Mouse (Mus musculus) ES-Bruce4 (cell line): ENCODE measurements around the gene Rab40c. TPM values are rescaled to one million over a fixed set of nuclear protein-coding genes. Genes with fewer than 3 reads are reported as not detected.
A peak's percentile ranks its signal among the peaks of the same experiment; 100 is the strongest.

Experiments used
- H3K27ac ChIP-seq: 2 replicates; pipeline ENCODE4 v1.5.1; 2012; ENCODE audit warnings: low read length, inconsistent platforms; ENCODE audit not compliant: insufficient read depth
- H3K27me3 ChIP-seq: 2 replicates; pipeline ENCODE4 v1.6.1; 2012; ENCODE audit warnings: mild to moderate bottlenecking, low read length, inconsistent platforms; ENCODE audit not compliant: control insufficient read depth, poor library complexity, insufficient read depth, severe bottlenecking
- H3K36me3 ChIP-seq: 2 replicates; pipeline ENCODE4 v1.6.1; 2012; ENCODE audit warnings: inconsistent platforms, mild to moderate bottlenecking, low read length, moderate library complexity; ENCODE audit not compliant: control insufficient read depth, poor library complexity, insufficient read depth, severe bottlenecking
- H3K4me1 ChIP-seq: one replicate; pipeline ENCODE4 v1.8.1; 2011; ENCODE audit warnings: low read length; ENCODE audit not compliant: control insufficient read depth, insufficient read depth
- H3K4me3 ChIP-seq: 2 replicates; pipeline ENCODE4 v1.5.1; 2011; ENCODE audit warnings: low read depth, mild to moderate bottlenecking, low read length
- H3K9ac ChIP-seq: 2 replicates; pipeline ENCODE4 v1.6.1; 2012; ENCODE audit warnings: low read depth, mild to moderate bottlenecking, inconsistent platforms; ENCODE audit not compliant: poor library complexity, severe bottlenecking
- H3K9me3 ChIP-seq: replicated peaks from 2 replicates; pipeline ENCODE4 v1.6.1; 2012; ENCODE audit warnings: mild to moderate bottlenecking, low read length, inconsistent platforms; ENCODE audit not compliant: control insufficient read depth, poor library complexity, insufficient read depth, severe bottlenecking
- CTCF ChIP-seq: IDR thresholded peaks from one replicate; pipeline ENCODE4 v1.8.1; 2011; ENCODE audit warnings: low read depth, low read length
- EP300 ChIP-seq: IDR thresholded peaks from 2 replicates; pipeline ENCODE4 v1.6.1; 2011; ENCODE audit warnings: low read depth, low read length; ENCODE audit not compliant: insufficient read depth
- POLR2A ChIP-seq: IDR thresholded peaks from one replicate; pipeline ENCODE4 v1.8.1; 2011; ENCODE audit warnings: low read length; ENCODE audit not compliant: insufficient read depth
- polyA plus RNA-seq: library from polyadenylated mRNA; stranded (reverse); fragments of >200 nt; gene quantifications from 2 replicates; pipeline ENCODE4 v1.2.4, GENCODE M21; 2011; ENCODE audit warnings: low read depth; ENCODE audit not compliant: missing spikeins, insufficient read depth, insufficient read length

The Rab40c gene
- polyA plus RNA-seq, 1 experiment: 22.7 TPM

GRCm38 (mm10) chr17:25922120-25922519 lies 2.6 kb upstream of the Rab40c start:
- Histone ChIP-seq H3K4me3 (no peak overlapping the region), H3K27me3 (no peaks in the 10 kb centered on the region), H3K36me3 (no peaks in the 10 kb centered on the region; the same call in 1 of the 2 replicates), H3K9me3 (no peaks in the 10 kb centered on the region), H3K4me1 (no peaks in the 10 kb centered on the region), H3K27ac (no peak overlapping the region), H3K9ac (no peak overlapping the region)
- TF ChIP-seq CTCF (no peak), EP300 (no peak), POLR2A (no peak)

GRCm38 (mm10) chr17:25919786-25920642 lies 487 bp upstream of the Rab40c start:
- Histone ChIP-seq H3K36me3 (no peaks in the 10 kb centered on the region), H3K27me3 (no peaks in the 10 kb centered on the region), H3K4me3 (peak overlapping the region; percentile 74), H3K27ac (peak overlapping the region; percentile 39), H3K9me3 (no peaks in the 10 kb centered on the region), H3K9ac (peak overlapping the region; percentile 73), H3K4me1 (no peaks in the 10 kb centered on the region)
- TF ChIP-seq CTCF (no peak), EP300 (no peak), POLR2A (peak; percentile 79)

- Histone ChIP-seq H3K9ac (peak overlapping the region; percentile 73), H3K36me3 (no peaks in the 10 kb centered on the region), H3K9me3 (no peaks in the 10 kb centered on the region), H3K27ac (no peak overlapping the region), H3K4me1 (no peaks in the 10 kb centered on the region), H3K27me3 (no peaks in the 10 kb centered on the region), H3K4me3 (peak overlapping the region; percentile 97)
- no peak for TF ChIP-seq EP300
- no peak for TF ChIP-seq CTCF
- TF ChIP-seq POLR2A: no peak
Measured at GRCm38 (mm10) chr17:25918037-25918750, 1.3 kb downstream of the Rab40c start.

GRCm38 (mm10) chr17:25916931-25917647 lies 2.4 kb downstream of the Rab40c start:
- Histone ChIP-seq H3K9ac (no peak overlapping the region), H3K9me3 (no peaks in the 10 kb centered on the region), H3K4me3 (no peak overlapping the region), H3K36me3 (no peaks in the 10 kb centered on the region), H3K4me1 (no peaks in the 10 kb centered on the region), H3K27ac (no peak overlapping the region), H3K27me3 (no peaks in the 10 kb centered on the region)
- TF ChIP-seq POLR2A (no peak), EP300 (no peak), CTCF (no peak)

GRCm38 (mm10) chr17:25914295-25914694 lies 5.2 kb downstream of the Rab40c start:
- TF ChIP-seq CTCF (no peak), EP300 (no peak), POLR2A (no peak)
- no peaks in the 10 kb centered on the region for H3K4me1 ChIP-seq
- H3K9me3 ChIP-seq: no peaks in the 10 kb centered on the region
- no peak overlapping the region for H3K9ac ChIP-seq
- H3K4me3 ChIP-seq: no peak overlapping the region
- H3K36me3 ChIP-seq: no peaks in the 10 kb centered on the region
- no peaks in the 10 kb centered on the region for H3K27me3 ChIP-seq
- 0 out of 2 replicates have a peak overlapping the region, but pooled peaks have one; percentile 21 for H3K27ac ChIP-seq
